Mouse (Mus musculus): ENCODE data around the gene Adra1d. TPM values are rescaled to one million over a fixed set of nuclear protein-coding genes. Genes with fewer than 3 reads are reported as not detected.
A peak's percentile ranks its signal among the peaks of the same experiment; 100 is the strongest.

The Adra1d gene
- polyA plus RNA-seq, 1 experiment from 2014 or later: 0.83 TPM

DNA sequence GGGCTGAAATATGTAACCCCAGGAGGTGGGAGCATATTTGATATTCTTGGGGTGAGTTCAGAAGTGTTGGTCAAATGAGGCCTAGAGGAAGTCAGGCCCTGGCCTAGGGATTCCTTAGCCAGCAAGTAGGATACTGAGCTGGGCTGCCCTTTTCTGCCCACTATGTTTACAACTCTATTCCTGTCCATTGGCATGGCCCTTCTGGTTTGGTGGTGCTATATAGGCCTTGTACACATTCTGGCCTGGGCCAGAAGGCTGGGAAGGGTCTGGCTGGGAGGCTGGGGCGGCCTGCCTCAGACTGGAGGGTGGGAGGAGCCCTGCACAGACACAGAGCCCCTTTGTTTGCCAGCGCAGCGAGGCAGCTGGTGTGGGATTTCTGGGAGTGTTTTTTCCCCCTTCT is 55.7 kb downstream of the Adra1d start:
- H3K4me3 ChIP-seq (replicated peaks): no peak overlapping the region
- H3K27me3 ChIP-seq (replicated peaks): no peaks in the 10 kb centered on the region
- H3K9me3 ChIP-seq (replicated peaks): no peaks in the 10 kb centered on the region
- no peak overlapping the region for H3K4me2 ChIP-seq
- peak overlapping the region; percentile 62 for H3K27ac ChIP-seq (replicated peaks)
- ATAC-seq (ENCODE audit: low FRiP score): peak; percentile 46; the same call in 1 of the 2 replicates
- H3K4me1 ChIP-seq: peaks cover 56% of the 10 kb centered on the region
- 10% methylated on average over 3 of the region's 3 CpGs for WGBS
- H3K36me3 ChIP-seq: no peaks in the 10 kb centered on the region
- H3K9ac ChIP-seq (replicated peaks): no peak overlapping the region

- H3K4me1 ChIP-seq: peaks cover 53% of the 10 kb centered on the region
- ATAC-seq (ENCODE audit: low FRiP score): no peak
These were observed 56.7 kb downstream of the Adra1d start for GRCm38 (mm10) chr2:131505431-131505830.

DNA sequence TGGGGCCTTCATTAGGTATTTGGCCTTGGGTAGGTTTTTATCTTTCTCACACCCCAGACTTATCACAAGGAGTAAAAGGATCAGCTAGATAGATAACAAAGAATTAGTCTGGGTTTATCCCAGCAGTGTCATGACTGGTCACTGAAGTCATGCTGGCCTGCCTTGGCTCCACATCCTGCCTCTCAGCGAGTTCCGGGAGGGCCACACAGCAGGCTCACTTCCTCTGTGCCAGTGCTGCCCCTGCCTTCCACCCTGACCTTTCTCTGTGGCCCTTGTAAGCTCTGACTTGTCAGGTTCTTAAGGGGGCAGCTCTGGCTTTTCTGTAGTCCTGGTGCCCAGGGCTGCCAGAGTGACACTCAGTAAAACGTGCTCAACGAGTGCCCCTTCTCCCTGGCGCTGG is 59.5 kb downstream of the Adra1d start:
- H3K9ac ChIP-seq (replicated peaks): no peak overlapping the region
- H3K4me2 ChIP-seq: no peak overlapping the region
- H3K9me3 ChIP-seq (replicated peaks): no peaks in the 10 kb centered on the region
- H3K27me3 ChIP-seq (replicated peaks): no peaks in the 10 kb centered on the region
- H3K27ac ChIP-seq (replicated peaks): no peak overlapping the region
- no peak overlapping the region for H3K4me3 ChIP-seq (replicated peaks)
- peaks cover 43% of the 10 kb centered on the region for H3K4me1 ChIP-seq
- H3K36me3 ChIP-seq: no peaks in the 10 kb centered on the region
- ATAC-seq (ENCODE audit: low FRiP score): no peak
- WGBS: 81% methylated on average over 5 of the region's 5 CpGs

More at GRCm38 (mm10) chr2:131505431-131505830, 56.7 kb downstream of the Adra1d start:
- H3K27ac ChIP-seq (replicated peaks): 0 out of 2 replicates have a peak overlapping the region, but pooled peaks have one; percentile 62
- no peak overlapping the region for H3K9ac ChIP-seq (replicated peaks)
- no peak overlapping the region for H3K4me2 ChIP-seq
- no peak overlapping the region for H3K4me3 ChIP-seq (replicated peaks)
- no peaks in the 10 kb centered on the region for H3K27me3 ChIP-seq (replicated peaks)
- H3K36me3 ChIP-seq: no peaks in the 10 kb centered on the region
- no peaks in the 10 kb centered on the region for H3K9me3 ChIP-seq (replicated peaks)

DNA sequence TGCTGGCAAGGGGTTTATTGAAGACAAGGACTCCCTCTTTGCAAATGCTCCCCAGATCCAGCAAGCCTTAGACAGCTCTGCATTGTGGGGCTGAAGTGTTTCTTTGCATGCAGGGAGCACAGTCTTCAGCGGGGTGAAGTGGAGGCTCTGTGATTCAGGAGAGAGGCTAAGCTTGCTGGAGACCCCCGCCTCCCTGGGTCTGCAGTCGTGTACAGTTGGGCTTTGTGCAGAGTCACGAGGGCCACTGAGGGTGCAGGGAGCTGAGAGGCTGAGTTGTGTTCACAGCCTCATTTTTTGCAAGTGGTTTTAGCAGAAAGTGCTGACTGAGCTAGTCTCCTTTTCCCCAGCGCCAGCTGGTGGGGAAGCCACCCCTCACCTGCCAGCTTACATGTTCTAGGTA is 60.2 kb downstream of the Adra1d start:
- peak; percentile 23; the same call in 1 of the 2 replicates for ATAC-seq (ENCODE audit: low FRiP score)
- Histone ChIP-seq H3K9ac (replicated peaks) (no peak overlapping the region), H3K36me3 (no peaks in the 10 kb centered on the region), H3K4me3 (replicated peaks) (no peak overlapping the region), H3K4me2 (no peak overlapping the region), H3K27ac (replicated peaks) (peak overlapping the region; percentile 63), H3K4me1 (peaks cover 40% of the 10 kb centered on the region), H3K27me3 (replicated peaks) (no peaks in the 10 kb centered on the region), H3K9me3 (replicated peaks) (no peaks in the 10 kb centered on the region)
- 47% methylated on average over 5 of the region's 5 CpGs for WGBS

- 84% methylated on average over 5 of the region's 5 CpGs for WGBS
- Histone ChIP-seq H3K36me3 (no peaks in the 10 kb centered on the region), H3K27me3 (replicated peaks) (no peaks in the 10 kb centered on the region), H3K4me1 (peaks cover 41% of the 10 kb centered on the region), H3K4me2 (no peak overlapping the region), H3K4me3 (replicated peaks) (no peak overlapping the region), H3K9ac (replicated peaks) (no peak overlapping the region), H3K9me3 (replicated peaks) (no peaks in the 10 kb centered on the region), H3K27ac (replicated peaks) (no peak overlapping the region)
- ATAC-seq (ENCODE audit: low FRiP score): no peak
These were observed 62.7 kb downstream of the Adra1d start for GRCm38 (mm10) chr2:131499290-131499845.

GRCm38 (mm10) chr2:131498219-131498618 is 63.9 kb downstream of the Adra1d start:
- H3K4me3 ChIP-seq (replicated peaks): no peak overlapping the region
- H3K9ac ChIP-seq (replicated peaks): no peak overlapping the region
- peaks cover 51% of the 10 kb centered on the region for H3K4me1 ChIP-seq
- WGBS: 70% methylated on average over 7 of the region's 7 CpGs
- no peak for ATAC-seq (ENCODE audit: low FRiP score)
- no peak overlapping the region for H3K4me2 ChIP-seq
- H3K9me3 ChIP-seq (replicated peaks): no peaks in the 10 kb centered on the region
- H3K27ac ChIP-seq (replicated peaks): no peak overlapping the region
- no peaks in the 10 kb centered on the region for H3K27me3 ChIP-seq (replicated peaks)
- H3K36me3 ChIP-seq: no peaks in the 10 kb centered on the region

- Histone ChIP-seq H3K9me3 (replicated peaks) (no peaks in the 10 kb centered on the region), H3K36me3 (no peaks in the 10 kb centered on the region), H3K4me1 (peaks cover 60% of the 10 kb centered on the region), H3K9ac (replicated peaks) (no peak overlapping the region), H3K27me3 (replicated peaks) (no peaks in the 10 kb centered on the region), H3K4me3 (replicated peaks) (no peak overlapping the region), H3K27ac (replicated peaks) (no peak overlapping the region), H3K4me2 (no peak overlapping the region)
- 93% methylated on average over 4 of the region's 4 CpGs for WGBS
- ATAC-seq (ENCODE audit: low FRiP score): no peak
These were observed 64.7 kb downstream of the Adra1d start for GRCm38 (mm10) chr2:131497224-131497856.

- H3K9me3 ChIP-seq (replicated peaks): no peaks in the 10 kb centered on the region
- H3K27ac ChIP-seq (replicated peaks): no peak overlapping the region
- 92% methylated on average over 5 of the region's 5 CpGs for WGBS
- no peak overlapping the region for H3K9ac ChIP-seq (replicated peaks)
- ATAC-seq (ENCODE audit: low FRiP score): no peak
- H3K36me3 ChIP-seq: no peaks in the 10 kb centered on the region
- H3K4me2 ChIP-seq: no peak overlapping the region
- H3K27me3 ChIP-seq (replicated peaks): no peaks in the 10 kb centered on the region
- no peak overlapping the region for H3K4me3 ChIP-seq (replicated peaks)
- peaks cover 53% of the 10 kb centered on the region for H3K4me1 ChIP-seq
These were observed 65.8 kb downstream of the Adra1d start for GRCm38 (mm10) chr2:131496125-131496820.

Other genes with a start within 250 kb of the Adra1d start
- gene Rnf24, start 209.4 kb downstream of the Adra1d start, polyA plus RNA-seq (2015; fragmentation: Nextera tagmentation; extraction: Ambion mirVana): 13.2 and 14.9 TPM in 2 replicates
- 48.7 and 51.9 TPM in 2 replicates for gene Smox, start 70.8 kb downstream of the Adra1d start, polyA plus RNA-seq (2015; fragmentation: Nextera tagmentation; extraction: Ambion mirVana)

Data from neural tube, embryonic 15.5 days (tissue).